Mouse (Mus musculus) intestine, embryonic 15.5 days (tissue): ENCODE data around the gene Jarid2. TPM values are rescaled to one million over a fixed set of nuclear protein-coding genes. Genes with fewer than 3 reads are reported as not detected.

Experiments
- ATAC-seq: fragments of 200-750 bp; cut with Nextera tagmentation; 2 replicates; pipeline ENCODE4 v1.8.0; 2017; ENCODE audit warnings: moderate TSS enrichment, moderate library complexity
- H3K27ac ChIP-seq: fragments of 300-500 bp; sonication (generic); 2 replicates; pipeline ENCODE4 v1.5.1; 2015; ENCODE audit warnings: mild to moderate bottlenecking, inconsistent platforms
- H3K27me3 ChIP-seq: fragments of 300-500 bp; sonication (generic); replicated peaks from 2 replicates; pipeline ENCODE4 v1.6.1; 2015; ENCODE audit warnings: inconsistent platforms
- H3K36me3 ChIP-seq: fragments of 300-500 bp; sonication (generic); 2 replicates; pipeline ENCODE4 v1.6.1; 2015; ENCODE audit warnings: inconsistent platforms
- H3K4me1 ChIP-seq: fragments of 300-500 bp; sonication (generic); replicated peaks from 2 replicates; pipeline ENCODE4 v1.6.1; 2015; ENCODE audit warnings: inconsistent platforms
- H3K4me2 ChIP-seq: fragments of 300-500 bp; sonication (generic); replicated peaks from 2 replicates; pipeline ENCODE4 v1.6.1; 2015; ENCODE audit warnings: mild to moderate bottlenecking, inconsistent platforms
- H3K4me3 ChIP-seq: fragments of 300-500 bp; sonication (generic); replicated peaks from 2 replicates; pipeline ENCODE4 v1.5.1; 2015; ENCODE audit warnings: inconsistent platforms
- H3K9ac ChIP-seq: fragments of 300-500 bp; sonication (generic); 2 replicates; pipeline ENCODE4 v1.6.1; 2015; ENCODE audit warnings: inconsistent platforms
- H3K9me3 ChIP-seq: fragments of 300-500 bp; sonication (generic); 2 replicates; pipeline ENCODE4 v1.6.1; 2016; ENCODE audit warnings: inconsistent platforms
- WGBS: fragments of 180-500 bp; shearing (Covaris S2); methylation state at CpG from one replicate; pipeline ENCODE4 v1.1.7; 2015; 5-methylcytosine and 5-hydroxymethylcytosine counted together
- polyA plus RNA-seq: library from polyadenylated mRNA; unstranded; fragments of >200 nt; fragmentation: Nextera tagmentation; extraction: Ambion mirVana; gene quantifications from 2 replicates; pipeline ENCODE4 v1.2.1, GENCODE M21; 2015

Jarid2 gene
- polyA plus RNA-seq, 1 experiment from 2014 or later = 24.8 TPM

DNA sequence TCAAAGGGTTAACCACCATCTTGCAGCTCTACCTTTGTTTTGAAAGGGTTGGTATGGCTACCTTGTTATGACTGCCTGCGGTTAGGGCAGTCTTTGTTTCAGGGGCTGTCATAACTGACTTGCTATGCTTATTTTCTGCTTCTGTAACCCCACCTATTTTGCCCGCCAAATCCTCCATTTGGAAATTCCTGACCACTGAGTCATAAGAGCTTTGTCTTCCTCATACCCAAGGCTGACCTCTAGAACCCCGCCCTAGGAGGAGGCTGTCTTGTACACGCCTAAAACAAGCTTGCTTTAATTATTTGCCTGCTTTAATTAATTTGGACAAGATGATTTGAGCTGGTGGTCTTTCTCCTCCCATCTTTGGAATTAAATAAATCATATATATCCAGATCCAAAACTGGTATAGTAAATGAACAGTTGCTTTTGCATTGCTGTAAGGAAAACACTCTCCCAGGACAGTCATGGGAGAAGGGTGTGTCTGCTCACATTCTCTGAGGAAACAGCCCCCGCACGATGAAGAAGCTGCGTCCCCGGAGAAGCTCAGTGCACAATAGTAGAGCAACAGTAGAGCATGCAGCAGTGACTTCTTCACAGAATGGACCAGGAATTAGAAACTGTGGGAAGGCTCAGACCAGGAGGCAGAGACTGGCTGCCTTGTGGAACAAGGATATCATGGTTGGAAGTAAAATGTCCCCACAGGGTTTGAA is 210.2 kb downstream of the Jarid2 start:
- Histone ChIP-seq H3K9me3 (no peaks in the 10 kb centered on the region), H3K9ac (no peak overlapping the region), H3K27me3 (no peaks in the 10 kb centered on the region), H3K36me3 (no peaks in the 10 kb centered on the region), H3K4me2 (no peak overlapping the region), H3K4me3 (no peak overlapping the region), H3K4me1 (peaks cover 3% of the 10 kb centered on the region; the same call in 1 of the 2 replicates), H3K27ac (no peak overlapping the region)
- ATAC-seq = peak; percentile 53
- WGBS = 69% methylated on average over 8 of the region's 8 CpGs

DNA sequence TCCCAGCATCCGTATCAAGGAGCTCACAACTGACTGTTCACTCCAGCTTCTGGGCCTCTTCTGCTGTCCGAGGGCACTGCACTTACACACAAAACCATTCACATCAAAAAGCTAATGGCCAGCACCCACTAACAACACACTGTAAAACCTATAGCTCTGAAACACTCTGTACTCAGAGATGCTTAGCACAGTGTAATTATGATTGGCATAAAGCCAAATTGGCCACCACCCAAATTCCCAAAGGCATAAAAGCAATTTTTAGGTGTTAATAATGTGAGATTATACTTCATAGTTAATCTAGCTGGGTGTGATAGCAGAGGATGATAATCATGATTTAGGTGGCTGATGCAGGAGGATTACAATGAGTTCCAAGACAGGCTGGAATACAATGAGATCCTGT is 214.3 kb downstream of the Jarid2 start:
- no peak overlapping the region for H3K4me3 ChIP-seq
- H3K27me3 ChIP-seq = no peaks in the 10 kb centered on the region
- no peak overlapping the region for H3K4me2 ChIP-seq
- H3K4me1 ChIP-seq = no peaks in the 10 kb centered on the region; the same call in 1 of the 2 replicates
- no peak overlapping the region for H3K27ac ChIP-seq
- H3K9me3 ChIP-seq = no peaks in the 10 kb centered on the region
- H3K9ac ChIP-seq = no peak overlapping the region
- WGBS = 84% methylated on average over 2 of the region's 2 CpGs
- no peaks in the 10 kb centered on the region for H3K36me3 ChIP-seq
- no peak for ATAC-seq

DNA sequence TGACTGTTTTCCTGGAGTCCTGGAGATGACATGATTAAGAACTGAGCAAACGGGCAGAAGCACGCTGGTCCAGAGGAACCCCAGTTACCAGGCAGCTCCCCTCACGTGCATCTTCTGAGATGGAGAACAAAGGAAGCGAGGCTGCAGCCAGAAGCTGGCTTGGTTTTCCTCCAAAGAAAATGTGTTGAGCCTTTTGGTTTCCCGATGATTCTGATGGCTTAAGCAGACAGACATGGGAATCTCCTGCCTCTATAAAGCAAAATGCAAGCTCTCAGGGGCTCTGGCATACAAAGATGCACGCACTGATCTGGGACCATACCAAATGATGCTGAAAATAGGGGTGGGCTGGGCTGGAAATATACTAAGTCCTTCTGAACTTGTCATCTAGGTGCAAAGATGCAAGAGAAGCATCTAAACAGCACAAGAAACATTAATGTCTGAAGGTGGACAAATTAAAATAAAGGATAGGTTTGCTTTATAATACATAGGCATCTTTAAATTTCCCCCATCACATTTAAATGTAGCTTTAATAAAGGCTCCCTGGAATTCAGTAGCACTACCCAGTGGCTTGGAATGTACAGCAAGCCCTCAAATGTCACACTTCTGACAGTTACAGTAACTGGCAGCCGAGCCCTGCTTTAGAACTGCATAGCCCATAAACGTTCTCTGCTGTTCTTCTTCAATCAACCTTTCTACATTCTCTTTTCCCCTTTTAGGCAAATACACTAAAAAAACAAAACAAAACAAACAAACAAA is 217.8 kb downstream of the Jarid2 start:
- H3K4me1 ChIP-seq = no peaks in the 10 kb centered on the region
- H3K36me3 ChIP-seq = no peaks in the 10 kb centered on the region
- H3K4me2 ChIP-seq = 0 out of 2 replicates have a peak overlapping the region, but pooled peaks have one; percentile 11
- no peak for ATAC-seq
- H3K4me3 ChIP-seq = no peak overlapping the region
- no peak overlapping the region for H3K27ac ChIP-seq
- WGBS = 52% methylated on average over 8 of the region's 8 CpGs
- H3K27me3 ChIP-seq = no peaks in the 10 kb centered on the region
- H3K9me3 ChIP-seq = no peaks in the 10 kb centered on the region
- H3K9ac ChIP-seq = no peak overlapping the region

DNA sequence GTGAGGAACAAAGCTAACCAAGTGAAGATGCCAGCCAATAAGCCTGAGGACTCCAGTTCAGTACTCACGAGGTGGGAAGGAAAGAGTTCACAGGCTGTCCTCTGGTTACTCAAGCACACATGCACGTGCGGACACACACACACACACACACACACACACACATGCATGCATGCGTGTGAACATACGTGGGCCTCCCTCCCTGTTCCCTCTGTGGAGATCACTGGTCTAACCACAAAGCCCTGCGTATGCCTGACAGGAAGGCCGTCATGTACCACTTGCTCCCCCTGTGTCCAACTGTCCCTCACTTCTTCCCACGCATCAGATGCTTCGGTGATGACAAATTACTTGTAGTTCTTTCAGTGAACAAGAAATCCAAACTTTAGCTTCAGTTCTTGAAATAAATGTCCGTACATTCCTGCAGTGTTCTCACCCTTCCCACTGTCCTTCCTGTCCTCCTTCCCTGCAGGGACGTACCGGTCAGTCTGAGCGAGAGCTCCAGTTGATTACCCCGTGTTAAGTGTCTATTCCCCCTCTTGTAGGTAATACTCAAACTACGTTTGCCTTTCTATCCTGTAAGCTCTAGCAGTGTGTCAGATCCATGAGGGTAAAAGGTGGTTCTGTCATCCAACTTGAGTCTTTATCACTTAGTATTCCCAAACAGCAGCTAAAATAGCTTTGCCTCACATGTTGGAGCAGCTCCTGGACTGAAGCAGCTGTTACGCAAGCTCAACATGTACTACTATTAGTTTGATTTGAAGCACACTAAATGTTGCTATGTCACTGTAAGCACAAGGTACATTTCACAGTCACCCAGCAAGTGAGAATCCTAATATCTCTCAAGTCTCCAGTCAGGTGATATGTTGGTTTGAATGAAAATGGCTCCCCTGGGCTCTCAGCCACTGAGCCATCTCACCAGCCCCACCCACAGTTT is 219.3 kb downstream of the Jarid2 start:
- Histone ChIP-seq H3K9ac (no peak overlapping the region), H3K27me3 (no peaks in the 10 kb centered on the region), H3K27ac (no peak overlapping the region), H3K9me3 (no peaks in the 10 kb centered on the region), H3K4me3 (no peak overlapping the region), H3K4me1 (no peaks in the 10 kb centered on the region), H3K36me3 (no peaks in the 10 kb centered on the region), H3K4me2 (no peak overlapping the region)
- ATAC-seq = no peak
- WGBS = 88% methylated on average over 16 of the region's 16 CpGs

DNA sequence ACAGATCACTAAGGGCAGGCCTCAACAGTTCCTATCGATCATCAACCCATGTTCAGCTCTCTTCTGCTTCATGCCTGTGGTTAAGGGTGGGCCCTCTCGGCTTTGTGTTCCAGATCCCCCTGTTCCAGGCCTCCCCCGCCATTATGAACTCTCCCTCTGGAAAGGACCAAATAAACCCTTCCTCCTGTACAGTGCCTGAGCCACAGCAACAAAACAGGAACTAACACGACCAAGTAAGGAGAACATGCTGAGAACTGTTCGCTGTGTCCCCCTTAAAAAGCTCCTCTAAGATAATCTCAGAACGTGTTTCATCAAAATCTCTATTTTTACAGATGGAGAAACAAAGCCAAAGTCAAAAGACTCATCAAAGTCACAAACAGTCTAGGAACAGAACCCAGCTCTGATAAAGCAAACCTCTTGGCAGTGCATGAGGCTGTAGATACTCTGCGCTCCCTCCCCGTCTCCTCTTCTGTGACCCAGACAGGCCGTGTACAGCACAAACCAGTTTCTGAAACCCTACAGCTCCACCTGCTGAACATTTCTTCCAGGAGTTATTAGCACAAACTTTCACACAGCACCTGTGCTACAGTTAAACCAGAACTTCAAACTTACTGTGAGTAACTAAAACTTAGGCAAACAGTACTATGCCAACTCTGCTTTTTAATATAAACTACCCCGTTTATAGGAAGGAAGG is 223.3 kb downstream of the Jarid2 start:
- Histone ChIP-seq H3K4me2 (no peak overlapping the region), H3K4me3 (no peak overlapping the region), H3K9ac (no peak overlapping the region), H3K27me3 (no peaks in the 10 kb centered on the region), H3K27ac (no peak overlapping the region), H3K9me3 (no peaks in the 10 kb centered on the region), H3K36me3 (no peaks in the 10 kb centered on the region), H3K4me1 (no peaks in the 10 kb centered on the region)
- no peak for ATAC-seq
- 69% methylated on average over 10 of the region's 10 CpGs for WGBS

DNA sequence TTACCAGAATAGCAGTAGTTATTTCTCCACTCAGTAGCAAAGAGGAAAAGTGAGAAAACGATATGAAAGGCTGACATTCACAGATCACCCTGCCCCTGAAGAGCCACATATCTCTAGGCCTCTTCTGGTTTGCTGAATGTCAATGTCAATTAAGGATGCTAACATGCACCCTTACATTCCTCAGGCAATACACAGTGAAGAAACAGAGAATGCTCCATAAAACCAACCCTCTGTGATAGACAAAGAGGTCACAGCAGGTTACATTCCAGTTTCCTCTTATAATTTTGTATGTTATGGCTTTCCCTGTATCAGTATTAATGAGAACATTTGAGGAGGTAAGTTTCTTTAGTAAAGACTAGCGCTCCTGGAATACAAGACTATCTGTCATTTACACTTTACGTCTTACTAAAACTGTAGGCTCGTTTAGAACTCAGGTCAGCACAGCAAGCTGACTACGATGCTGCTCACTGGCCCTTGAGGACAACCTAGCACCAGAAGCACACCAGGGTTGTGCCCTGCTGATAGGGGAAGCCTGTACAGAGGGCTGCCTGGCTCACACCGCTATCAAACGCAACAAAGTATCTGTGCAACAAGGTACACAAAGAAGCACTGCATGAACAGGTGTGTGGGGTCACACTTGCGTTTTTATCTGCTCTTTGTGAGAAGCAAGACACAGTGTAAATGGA is 224.4 kb downstream of the Jarid2 start:
- H3K36me3 ChIP-seq = no peaks in the 10 kb centered on the region
- H3K4me2 ChIP-seq = no peak overlapping the region
- no peak for ATAC-seq
- no peaks in the 10 kb centered on the region for H3K27me3 ChIP-seq
- 81% methylated on average over 8 of the region's 8 CpGs for WGBS
- H3K9me3 ChIP-seq = no peaks in the 10 kb centered on the region
- H3K9ac ChIP-seq = no peak overlapping the region
- no peak overlapping the region for H3K27ac ChIP-seq
- no peaks in the 10 kb centered on the region for H3K4me1 ChIP-seq
- no peak overlapping the region for H3K4me3 ChIP-seq

DNA sequence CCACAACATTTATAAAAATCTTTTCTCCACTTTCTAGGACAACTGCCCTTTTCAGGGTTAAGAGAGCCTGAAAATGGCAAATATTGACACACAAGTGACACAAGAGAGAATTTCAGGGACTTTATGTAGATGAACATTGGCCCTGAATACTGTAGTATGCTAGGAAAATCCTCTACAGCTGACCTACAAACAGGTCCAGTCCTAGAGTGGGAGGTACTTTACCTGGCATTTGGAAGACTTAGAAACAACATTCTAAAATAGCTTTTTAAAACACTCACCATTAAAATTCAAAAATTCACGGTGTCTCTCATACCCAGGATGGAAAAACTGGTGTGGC is 224.9 kb downstream of the Jarid2 start:
- no peak for ATAC-seq
- H3K9ac ChIP-seq = no peak overlapping the region
- H3K36me3 ChIP-seq = no peaks in the 10 kb centered on the region
- no peaks in the 10 kb centered on the region for H3K4me1 ChIP-seq
- no peak overlapping the region for H3K4me3 ChIP-seq
- no peak overlapping the region for H3K27ac ChIP-seq
- no peak overlapping the region for H3K4me2 ChIP-seq
- WGBS = 98% methylated on average over 1 of the region's 1 CpGs
- no peaks in the 10 kb centered on the region for H3K9me3 ChIP-seq
- H3K27me3 ChIP-seq = no peaks in the 10 kb centered on the region

DNA sequence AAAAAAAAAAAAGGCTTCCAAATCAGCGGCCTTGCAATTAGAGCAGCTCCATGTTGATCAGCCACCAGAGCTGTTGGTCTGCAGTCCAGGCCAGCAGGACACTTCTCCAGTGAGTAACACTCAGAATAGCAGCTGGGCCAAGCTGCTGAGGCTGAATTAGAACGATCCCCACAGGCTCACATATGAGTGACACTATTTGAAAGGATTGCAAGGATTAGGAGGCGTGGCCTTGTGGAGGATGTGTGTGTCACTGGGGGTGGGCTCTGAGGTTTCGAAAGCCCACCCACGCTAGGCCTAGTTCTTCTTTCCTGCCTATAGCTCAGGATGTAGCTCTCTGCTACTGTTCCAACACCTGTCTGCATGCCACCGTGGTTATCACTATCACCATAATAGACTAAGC is 226.5 kb downstream of the Jarid2 start:
- ATAC-seq = no peak
- H3K4me1 ChIP-seq = no peaks in the 10 kb centered on the region
- no peaks in the 10 kb centered on the region for H3K36me3 ChIP-seq
- H3K27me3 ChIP-seq = no peaks in the 10 kb centered on the region
- no peaks in the 10 kb centered on the region for H3K9me3 ChIP-seq
- no peak overlapping the region for H3K4me3 ChIP-seq
- H3K27ac ChIP-seq = no peak overlapping the region
- H3K4me2 ChIP-seq = no peak overlapping the region
- WGBS = 96% methylated on average over 6 of the region's 6 CpGs
- no peak overlapping the region for H3K9ac ChIP-seq

DNA sequence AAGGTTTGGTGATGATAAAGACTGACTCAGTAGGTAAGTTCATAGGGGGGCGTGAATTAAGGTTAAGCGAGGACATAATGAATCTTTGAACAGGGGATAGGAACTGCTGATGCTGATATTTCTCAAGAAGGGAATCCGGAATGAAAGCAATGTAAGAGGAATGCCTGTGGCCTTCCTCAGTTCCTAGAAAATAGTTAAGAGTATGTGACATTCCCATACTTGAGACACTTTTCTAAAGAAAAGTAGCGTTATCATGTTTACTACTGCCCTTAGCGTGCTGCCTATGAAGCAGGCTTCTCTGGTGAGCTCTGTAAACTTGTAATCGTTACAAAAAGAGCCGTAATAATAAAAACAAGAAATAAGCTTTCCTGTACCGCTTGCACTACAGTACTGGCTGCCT is 227.8 kb downstream of the Jarid2 start:
- Histone ChIP-seq H3K27ac (no peak overlapping the region), H3K9me3 (no peaks in the 10 kb centered on the region), H3K27me3 (no peaks in the 10 kb centered on the region), H3K4me3 (no peak overlapping the region), H3K4me2 (no peak overlapping the region), H3K4me1 (no peaks in the 10 kb centered on the region), H3K9ac (no peak overlapping the region), H3K36me3 (no peaks in the 10 kb centered on the region)
- ATAC-seq = no peak
- WGBS = 91% methylated on average over 8 of the region's 8 CpGs

DNA sequence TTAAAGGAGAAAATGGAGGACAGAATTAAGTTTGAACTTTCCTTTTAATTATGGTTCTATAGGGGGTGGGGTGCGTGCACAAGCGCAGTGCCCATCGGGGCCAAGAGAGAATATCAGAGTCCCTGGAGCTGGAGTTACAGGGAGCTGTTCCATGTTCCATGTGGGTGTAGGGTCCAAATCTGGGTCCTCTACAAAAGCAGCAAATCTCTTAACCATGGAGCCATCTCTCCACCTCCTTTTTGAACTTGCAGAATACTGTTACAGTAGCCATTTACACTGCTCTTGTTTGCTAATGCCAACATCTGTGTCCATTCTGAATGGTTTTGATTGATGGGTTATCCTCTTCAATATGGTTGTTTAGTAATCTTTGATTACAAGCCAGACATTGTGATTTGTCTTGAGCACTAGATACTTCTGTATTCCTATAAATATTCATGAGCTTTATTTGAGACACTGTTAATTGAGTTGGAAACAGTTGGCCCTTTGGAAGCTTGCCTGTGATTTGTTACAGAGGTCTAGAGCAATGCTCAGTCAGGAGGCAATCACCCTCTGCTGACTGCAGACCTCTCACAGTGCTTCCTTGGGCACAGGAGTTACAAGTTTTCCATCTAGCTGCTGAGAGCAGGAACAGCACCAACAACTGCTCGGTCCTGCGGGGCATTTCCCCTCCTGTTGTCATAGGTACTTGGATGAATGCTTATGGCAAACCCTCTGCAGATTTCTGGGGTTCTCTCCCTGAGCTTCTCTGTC is 231.4 kb downstream of the Jarid2 start:
- Histone ChIP-seq H3K4me3 (no peak overlapping the region), H3K4me2 (no peak overlapping the region)
- 87% methylated on average over 5 of the region's 5 CpGs for WGBS

More for the DNA sequence above, 231.4 kb downstream of the Jarid2 start:
- H3K36me3 ChIP-seq = no peaks in the 10 kb centered on the region
- H3K27me3 ChIP-seq = no peaks in the 10 kb centered on the region
- no peak overlapping the region for H3K27ac ChIP-seq
- H3K4me1 ChIP-seq = no peaks in the 10 kb centered on the region
- H3K9me3 ChIP-seq = no peaks in the 10 kb centered on the region
- H3K9ac ChIP-seq = no peak overlapping the region
- ATAC-seq = no peak
